In the genomic region with DNA sequence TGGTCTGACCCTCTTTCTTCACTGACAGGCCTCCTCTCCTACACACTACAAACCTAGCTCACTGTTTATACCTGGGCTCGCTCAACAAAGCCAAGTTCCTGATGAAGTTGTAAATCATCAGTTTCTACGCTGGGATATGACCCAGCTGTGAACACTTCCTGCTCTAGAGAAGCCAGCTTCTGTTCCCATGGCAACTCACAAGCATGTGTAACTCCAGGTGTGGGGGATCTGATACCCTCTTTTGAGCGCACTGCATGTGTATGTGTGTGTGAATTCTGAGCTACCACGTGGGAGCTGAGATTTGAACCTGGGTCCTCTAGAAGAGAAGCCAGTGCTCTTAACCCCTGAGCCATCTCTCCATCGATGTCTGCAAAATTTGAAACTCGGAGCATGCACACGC, we compare ENCODE assay signal across 34 mouse cellular contexts. TPM values are rescaled to one million over a fixed set of nuclear protein-coding genes. Genes with fewer than 3 reads are reported as not detected.
DNase-seq lines count a peak whose midpoint lies in the region; ATAC-seq and TF ChIP-seq lines count a peak whose summit lies in the region.
"Had no signal": no experiment of that assay in that cellular context is flagged by ENCODE, and none has a peak within 500 bp of the region (broad histone marks: within the 10 kb centered on the region; RNA-seq: fewer than 3 reads in every experiment).

No protein-coding gene starts in this region.

- WGBS in forebrain, embryonic 15.5 days, result 78% methylated on average over 7 of the region's 7 CpGs
- WGBS in forebrain, embryonic 12.5 days, result 85% methylated on average over 7 of the region's 7 CpGs
- whole genome bisulfite sequencing in midbrain, embryonic 11.5 days, result 82% methylated on average over 7 of the region's 7 CpGs
- 84% methylated on average over 7 of the region's 7 CpGs for WGBS in midbrain, postnatal 0 days
- 57% methylated on average over 7 of the region's 7 CpGs for WGBS in stomach, embryonic 15.5 days
- WGBS in hindbrain, postnatal 0 days, result 82% methylated on average over 7 of the region's 7 CpGs

- no peak for ATAC-seq in forebrain, embryonic 15.5 days (replicated peaks)
- no peak for ATAC-seq in forebrain, embryonic 12.5 days (ENCODE audit: low FRiP score)
- ATAC-seq in midbrain, embryonic 11.5 days (ENCODE audit: low FRiP score), result no peak
- ATAC-seq in midbrain, postnatal 0 days (ENCODE audit: low FRiP score), result no peak
- ATAC-seq in stomach, embryonic 15.5 days (ENCODE audit: insufficient read depth, low FRiP score, low read depth), result peak; percentile 39; the same call in 1 of the 2 replicates
- ATAC-seq in hindbrain, postnatal 0 days, result no peak
- ATAC-seq: inflammation-experienced regulatory T-cells, adult 6 months; midbrain, embryonic 16.5 days; Patski had no signal

- 0 out of 2 replicates have a peak overlapping the region, but pooled peaks have one; percentile 14 for H3K27ac ChIP-seq in forebrain, embryonic 15.5 days (replicated peaks)
- no peak overlapping the region for H3K27ac ChIP-seq in forebrain, embryonic 12.5 days
- no peak overlapping the region for H3K27ac ChIP-seq in midbrain, embryonic 11.5 days (ENCODE audit: low read depth, low read length)
- H3K27ac ChIP-seq in midbrain, postnatal 0 days (ENCODE audit: low read depth, low read length), result no peak overlapping the region
- no peak overlapping the region for H3K27ac ChIP-seq in stomach, embryonic 15.5 days
- H3K27ac ChIP-seq in hindbrain, postnatal 0 days, result no peak overlapping the region
- H3K27ac ChIP-seq: forebrain, embryonic 10.5 days; heart, adult 2 months; hindbrain, embryonic 13.5 days had no signal

- peaks cover 25% of the 10 kb centered on the region for H3K36me3 ChIP-seq in forebrain, embryonic 15.5 days
- peaks cover 26% of the 10 kb centered on the region for H3K36me3 ChIP-seq in forebrain, embryonic 12.5 days (replicated peaks)
- peaks cover 14% of the 10 kb centered on the region; the same call in 1 of the 2 replicates for H3K36me3 ChIP-seq in midbrain, embryonic 11.5 days (ENCODE audit: control insufficient read depth, insufficient read depth, low read length)
- H3K36me3 ChIP-seq in midbrain, postnatal 0 days (ENCODE audit: insufficient read depth, low read length), result peaks cover 11% of the 10 kb centered on the region
- H3K36me3 ChIP-seq in stomach, embryonic 15.5 days, result peaks cover 20% of the 10 kb centered on the region
- H3K36me3 ChIP-seq in hindbrain, postnatal 0 days (ENCODE audit: insufficient read depth, low read length), result peaks cover 23% of the 10 kb centered on the region
- H3K36me3 ChIP-seq: G1E had no signal

- no peaks in the 10 kb centered on the region for H3K27me3 ChIP-seq in forebrain, embryonic 15.5 days
- no peaks in the 10 kb centered on the region for H3K27me3 ChIP-seq in forebrain, embryonic 12.5 days
- H3K27me3 ChIP-seq in midbrain, embryonic 11.5 days (ENCODE audit: control insufficient read depth, insufficient read depth, low read length), result no peaks in the 10 kb centered on the region
- no peaks in the 10 kb centered on the region for H3K27me3 ChIP-seq in midbrain, postnatal 0 days (ENCODE audit: insufficient read depth, low read length)
- no peaks in the 10 kb centered on the region for H3K27me3 ChIP-seq in stomach, embryonic 15.5 days (replicated peaks)
- no peaks in the 10 kb centered on the region for H3K27me3 ChIP-seq in hindbrain, postnatal 0 days (ENCODE audit: insufficient read depth, low read length)
- H3K27me3 ChIP-seq: CH12.LX; hindbrain, embryonic 13.5 days; Patski had no signal

- no peaks in the 10 kb centered on the region for H3K4me1 ChIP-seq in forebrain, embryonic 15.5 days
- H3K4me1 ChIP-seq in forebrain, embryonic 12.5 days, result no peaks in the 10 kb centered on the region
- H3K4me1 ChIP-seq in midbrain, embryonic 11.5 days (ENCODE audit: control insufficient read depth, insufficient read depth, low read length), result no peaks in the 10 kb centered on the region
- no peaks in the 10 kb centered on the region for H3K4me1 ChIP-seq in midbrain, postnatal 0 days (ENCODE audit: insufficient read depth, low read length)
- H3K4me1 ChIP-seq in stomach, embryonic 15.5 days, result no peaks in the 10 kb centered on the region
- H3K4me1 ChIP-seq in hindbrain, postnatal 0 days (ENCODE audit: insufficient read depth, low read length), result no peaks in the 10 kb centered on the region
- H3K4me1 ChIP-seq: forebrain, embryonic 10.5 days; hindbrain, embryonic 13.5 days had no signal

- TF ChIP-seq CTCF in midbrain, postnatal 0 days (IDR thresholded peaks at IDR 0.05), result no peak
- no peak for TF ChIP-seq CTCF in hindbrain, postnatal 0 days (IDR thresholded peaks at IDR 0.05; ENCODE audit: low read depth)

- no peaks in the 10 kb centered on the region for H3K9me3 ChIP-seq in forebrain, embryonic 15.5 days
- H3K9me3 ChIP-seq in forebrain, embryonic 12.5 days, result peaks cover 7% of the 10 kb centered on the region
- H3K9me3 ChIP-seq in midbrain, embryonic 11.5 days (ENCODE audit: control insufficient read depth, low read length), result peaks cover 6% of the 10 kb centered on the region; the same call in 1 of the 2 replicates
- no peaks in the 10 kb centered on the region for H3K9me3 ChIP-seq in midbrain, postnatal 0 days (ENCODE audit: low read length)
- H3K9me3 ChIP-seq in stomach, embryonic 15.5 days, result no peaks in the 10 kb centered on the region
- no peaks in the 10 kb centered on the region for H3K9me3 ChIP-seq in hindbrain, postnatal 0 days (ENCODE audit: low read length)
- H3K9me3 ChIP-seq: hindbrain, embryonic 13.5 days had no signal

- DNase-seq in midbrain, embryonic 11.5 days (ENCODE audit: low spot score, missing footprints), result peak; percentile 70
- no peak for DNase-seq in midbrain, postnatal 0 days (ENCODE audit: low spot score)
- DNase-seq in forelimb bud, embryonic 11.5 days (ENCODE audit: low read depth, low spot score), result peak; percentile 70
- no peak for DNase-seq in hindbrain, postnatal 0 days (ENCODE audit: low spot score)
- DNase-seq: adrenal gland, adult 2 months; B cell, adult 2 months; cerebellum, adult 11 months; cerebellum, adult 9-11 months; gastrocnemius, postnatal 14 days; heart, adult 2 months; kidney, adult 8-10 months; kidney, postnatal 4 days; lung, postnatal 4 days; thymus, adult 18-20 months had no signal

- no peak overlapping the region for H3K4me3 ChIP-seq in forebrain, embryonic 15.5 days
- H3K4me3 ChIP-seq in forebrain, embryonic 12.5 days (replicated peaks), result no peak overlapping the region
- H3K4me3 ChIP-seq in midbrain, embryonic 11.5 days (ENCODE audit: low read depth, low read length), result no peak overlapping the region
- H3K4me3 ChIP-seq in midbrain, postnatal 0 days (ENCODE audit: low read depth, low read length), result no peak overlapping the region
- no peak overlapping the region for H3K4me3 ChIP-seq in stomach, embryonic 15.5 days (replicated peaks)
- no peak overlapping the region for H3K4me3 ChIP-seq in hindbrain, postnatal 0 days (ENCODE audit: low read length)
- H3K4me3 ChIP-seq: forebrain, embryonic 10.5 days; heart, adult 2 months; hindbrain, embryonic 13.5 days had no signal

- H3K9ac ChIP-seq in forebrain, embryonic 15.5 days (replicated peaks), result no peak overlapping the region
- no peak overlapping the region for H3K9ac ChIP-seq in forebrain, embryonic 12.5 days
- H3K9ac ChIP-seq in midbrain, embryonic 11.5 days (ENCODE audit: low read length), result no peak overlapping the region
- H3K9ac ChIP-seq in midbrain, postnatal 0 days (replicated peaks; ENCODE audit: low read length, poor library complexity, severe bottlenecking), result no peak overlapping the region
- no peak overlapping the region for H3K9ac ChIP-seq in stomach, embryonic 15.5 days
- no peak overlapping the region for H3K9ac ChIP-seq in hindbrain, postnatal 0 days (replicated peaks; ENCODE audit: low read length)
- H3K9ac ChIP-seq: hindbrain, embryonic 13.5 days had no signal

- no peak overlapping the region for H3K4me2 ChIP-seq in forebrain, embryonic 15.5 days (replicated peaks)
- H3K4me2 ChIP-seq in forebrain, embryonic 12.5 days, result no peak overlapping the region
- H3K4me2 ChIP-seq in midbrain, embryonic 11.5 days, result no peak overlapping the region
- H3K4me2 ChIP-seq in midbrain, postnatal 0 days (ENCODE audit: low read depth, low read length, poor library complexity, severe bottlenecking), result no peak overlapping the region
- no peak overlapping the region for H3K4me2 ChIP-seq in stomach, embryonic 15.5 days
- H3K4me2 ChIP-seq in hindbrain, postnatal 0 days (ENCODE audit: low read depth, low read length), result no peak overlapping the region
- H3K4me2 ChIP-seq: hindbrain, embryonic 13.5 days had no signal

RNA-seq across cellular contexts. Expression of a gene that starts 9.0 kb away (rescaled TPM):
- polyA plus RNA-seq in forebrain, embryonic 15.5 days (2015; fragmentation: Nextera tagmentation; extraction: Ambion mirVana), result 2.3 and 2.4 TPM in 2 replicates
- 1.6 and 2.6 TPM in 2 replicates for polyA plus RNA-seq in forebrain, embryonic 12.5 days (2016; fragmentation: Nextera tagmentation; extraction: Ambion mirVana)
- 2.2 and 2.6 TPM in 2 replicates for polyA plus RNA-seq in midbrain, embryonic 11.5 days (2014; fragmentation: Nextera tagmentation; extraction: Ambion mirVana)
- 1.8 and 3.0 TPM in 2 replicates for total RNA-seq in midbrain, postnatal 0 days (2014; rRNA removed)
- 2.7 TPM in 2 replicates for polyA plus RNA-seq in midbrain, postnatal 0 days (2015; fragmentation: Nextera tagmentation; extraction: Ambion mirVana)
- 0.98 and 0.99 TPM in 2 replicates for polyA plus RNA-seq in stomach, embryonic 15.5 days (2015; fragmentation: Nextera tagmentation; extraction: Ambion mirVana)
- total RNA-seq in hindbrain, postnatal 0 days (2014; rRNA removed), result 0.99 and 2.4 TPM in 2 replicates
- polyA plus RNA-seq in hindbrain, postnatal 0 days (2015; fragmentation: Nextera tagmentation; extraction: Ambion mirVana), result 2.5 and 3.0 TPM in 2 replicates
- total RNA-seq: megakaryocyte-erythroid progenitor cell, adult 5-6 weeks had no signal
- polyA plus RNA-seq: G1E had no signal

RNA-seq across cellular contexts. Expression of a gene that starts 9.1 kb away (rescaled TPM):
- polyA plus RNA-seq in forebrain, embryonic 15.5 days (2015; fragmentation: Nextera tagmentation; extraction: Ambion mirVana), result not detected in 2 replicates
- not detected in 2 replicates for polyA plus RNA-seq in forebrain, embryonic 12.5 days (2016; fragmentation: Nextera tagmentation; extraction: Ambion mirVana)
- not detected in 2 replicates for polyA plus RNA-seq in midbrain, embryonic 11.5 days (2014; fragmentation: Nextera tagmentation; extraction: Ambion mirVana)
- 0.28 TPM in 1 of 2 replicates, not detected in the other for total RNA-seq in midbrain, postnatal 0 days (2014; rRNA removed)
- polyA plus RNA-seq in midbrain, postnatal 0 days (2015; fragmentation: Nextera tagmentation; extraction: Ambion mirVana), result not detected in 2 replicates
- polyA plus RNA-seq in stomach, embryonic 15.5 days (2015; fragmentation: Nextera tagmentation; extraction: Ambion mirVana), result not detected in 2 replicates
- total RNA-seq in hindbrain, postnatal 0 days (2014; rRNA removed), result not detected in 2 replicates
- not detected in 2 replicates for polyA plus RNA-seq in hindbrain, postnatal 0 days (2015; fragmentation: Nextera tagmentation; extraction: Ambion mirVana)
- total RNA-seq: adrenal gland, adult 2 months; adrenal gland, postnatal 4 days; CH12.LX; G1E; gastrocnemius, postnatal 14 days; left cerebral cortex, postnatal 36 days; liver, adult 2 months; megakaryocyte-erythroid progenitor cell, adult 5-6 weeks had no signal
- polyA plus RNA-seq: forebrain, embryonic 10.5 days; heart, adult 2 months; heart, embryonic 14.5 days; hindbrain, embryonic 13.5 days; inflammation-experienced regulatory T-cells, adult 6 months; liver, adult 2 months; liver, embryonic 16.5 days; lung, embryonic 16.5 days; midbrain, embryonic 16.5 days; neural tube, embryonic 14.5 days; Patski; spleen, adult 2 months had no signal

RNA-seq across cellular contexts. Expression of a gene that starts 24.1 kb away (rescaled TPM):
- polyA plus RNA-seq in forebrain, embryonic 15.5 days (2015; fragmentation: Nextera tagmentation; extraction: Ambion mirVana), result 14.8 and 15.4 TPM in 2 replicates
- polyA plus RNA-seq in forebrain, embryonic 12.5 days (2016; fragmentation: Nextera tagmentation; extraction: Ambion mirVana), result 12.5 TPM in 2 replicates
- polyA plus RNA-seq in midbrain, embryonic 11.5 days (2014; fragmentation: Nextera tagmentation; extraction: Ambion mirVana), result 10.1 and 10.8 TPM in 2 replicates
- 40.1 and 45.9 TPM in 2 replicates for total RNA-seq in midbrain, postnatal 0 days (2014; rRNA removed)
- polyA plus RNA-seq in midbrain, postnatal 0 days (2015; fragmentation: Nextera tagmentation; extraction: Ambion mirVana), result 8.3 and 9.3 TPM in 2 replicates
- polyA plus RNA-seq in stomach, embryonic 15.5 days (2015; fragmentation: Nextera tagmentation; extraction: Ambion mirVana), result 3.4 and 3.5 TPM in 2 replicates
- 30.4 and 32.0 TPM in 2 replicates for total RNA-seq in hindbrain, postnatal 0 days (2014; rRNA removed)
- polyA plus RNA-seq in hindbrain, postnatal 0 days (2015; fragmentation: Nextera tagmentation; extraction: Ambion mirVana), result 8.5 and 9.2 TPM in 2 replicates
- total RNA-seq: CH12.LX; common myeloid progenitor, adult 5-6 weeks; megakaryocyte-erythroid progenitor cell, adult 5-6 weeks had no signal
- polyA plus RNA-seq: G1E; inflammation-experienced regulatory T-cells, adult 6 months had no signal

RNA-seq across cellular contexts. Expression of a gene that starts 35.6 kb away (rescaled TPM):
- 21.5 and 23.8 TPM in 2 replicates for polyA plus RNA-seq in forebrain, embryonic 15.5 days (2015; fragmentation: Nextera tagmentation; extraction: Ambion mirVana)
- 21.4 and 22.8 TPM in 2 replicates for polyA plus RNA-seq in forebrain, embryonic 12.5 days (2016; fragmentation: Nextera tagmentation; extraction: Ambion mirVana)
- 22.4 and 22.9 TPM in 2 replicates for polyA plus RNA-seq in midbrain, embryonic 11.5 days (2014; fragmentation: Nextera tagmentation; extraction: Ambion mirVana)
- total RNA-seq in midbrain, postnatal 0 days (2014; rRNA removed), result 13.4 and 15.1 TPM in 2 replicates
- 19.3 and 20.3 TPM in 2 replicates for polyA plus RNA-seq in midbrain, postnatal 0 days (2015; fragmentation: Nextera tagmentation; extraction: Ambion mirVana)
- 13.5 and 14.1 TPM in 2 replicates for polyA plus RNA-seq in stomach, embryonic 15.5 days (2015; fragmentation: Nextera tagmentation; extraction: Ambion mirVana)
- total RNA-seq in hindbrain, postnatal 0 days (2014; rRNA removed), result 10.7 and 14.1 TPM in 2 replicates
- polyA plus RNA-seq in hindbrain, postnatal 0 days (2015; fragmentation: Nextera tagmentation; extraction: Ambion mirVana), result 21.2 and 21.3 TPM in 2 replicates

RNA-seq across cellular contexts. Expression of a gene that starts 35.7 kb away (rescaled TPM):
- 46.5 and 47.5 TPM in 2 replicates for polyA plus RNA-seq in forebrain, embryonic 15.5 days (2015; fragmentation: Nextera tagmentation; extraction: Ambion mirVana)
- 26.0 and 28.9 TPM in 2 replicates for polyA plus RNA-seq in forebrain, embryonic 12.5 days (2016; fragmentation: Nextera tagmentation; extraction: Ambion mirVana)
- polyA plus RNA-seq in midbrain, embryonic 11.5 days (2014; fragmentation: Nextera tagmentation; extraction: Ambion mirVana), result 24.9 and 26.9 TPM in 2 replicates
- total RNA-seq in midbrain, postnatal 0 days (2014; rRNA removed), result 19.3 and 30.4 TPM in 2 replicates
- 38.1 and 39.9 TPM in 2 replicates for polyA plus RNA-seq in midbrain, postnatal 0 days (2015; fragmentation: Nextera tagmentation; extraction: Ambion mirVana)
- polyA plus RNA-seq in stomach, embryonic 15.5 days (2015; fragmentation: Nextera tagmentation; extraction: Ambion mirVana), result 34.5 and 37.8 TPM in 2 replicates
- total RNA-seq in hindbrain, postnatal 0 days (2014; rRNA removed), result 15.0 and 23.4 TPM in 2 replicates
- polyA plus RNA-seq in hindbrain, postnatal 0 days (2015; fragmentation: Nextera tagmentation; extraction: Ambion mirVana), result 42.7 and 45.3 TPM in 2 replicates

Comparison
In these comparisons a context has a peak if more than half of its experiments do, and no peak if none do; other contexts are left out.
1. DNase-seq: peak in midbrain, embryonic 11.5 days (single experiment) and forelimb bud, embryonic 11.5 days (single experiment); none in midbrain, postnatal 0 days (single experiment) and hindbrain, postnatal 0 days (single experiment).